Mouse (Mus musculus) G1E (cell line): ENCODE results near the gene Ephb1. TPM values are rescaled to one million over a fixed set of nuclear protein-coding genes. Genes with fewer than 3 reads are reported as not detected.

Source experiments
- ATAC-seq: 2 replicates; pipeline ENCODE4 v1.8.0; 2016; ENCODE audit warnings: mild to moderate bottlenecking; ENCODE audit not compliant: insufficient number of reproducible peaks, poor library complexity, low FRiP score, severe bottlenecking; ENCODE audit errors: extremely low read depth
- DNase-seq: peaks from one replicate; pipeline ENCODE4 v3.0.0; 2012; ENCODE audit warnings: low spot score
- H3K27me3 ChIP-seq: 2 replicates; pipeline ENCODE4 v1.6.1; 2012; ENCODE audit warnings: mild to moderate bottlenecking, low read length, inconsistent platforms; ENCODE audit not compliant: insufficient read depth
- H3K36me3 ChIP-seq: replicated peaks from 2 replicates; pipeline ENCODE3; 2012; ENCODE audit warnings: mild to moderate bottlenecking, inconsistent platforms
- H3K4me1 ChIP-seq: 2 replicates; pipeline ENCODE4 v1.6.1; 2012; ENCODE audit warnings: low read depth, low read length, inconsistent platforms, mixed read lengths; ENCODE audit not compliant: insufficient read depth
- H3K4me3 ChIP-seq: 2 replicates; pipeline ENCODE4 v1.5.1; 2012; ENCODE audit warnings: low read depth, mild to moderate bottlenecking, inconsistent platforms, low read length, moderate library complexity, mixed read lengths
- H3K9me3 ChIP-seq: replicated peaks from 2 replicates; pipeline ENCODE4 v1.6.1; 2012; ENCODE audit warnings: inconsistent platforms
- CTCF ChIP-seq: IDR thresholded peaks from 2 replicates; pipeline ENCODE4 v1.5.1; 2012; ENCODE audit warnings: low read depth, low read length, inconsistent platforms, mixed read lengths
- GATA1 ChIP-seq: IDR thresholded peaks from 2 replicates; pipeline ENCODE4 v1.6.1; 2012; ENCODE audit warnings: borderline replicate concordance, low read length, inconsistent platforms, mixed read lengths
- GATA2 ChIP-seq: IDR thresholded peaks from 2 replicates; pipeline ENCODE4 v1.6.1; 2012; ENCODE audit warnings: low read depth, low read length, inconsistent platforms, borderline replicate concordance
- POLR2AphosphoS5 ChIP-seq: IDR thresholded peaks from 2 replicates; pipeline ENCODE4 v1.6.1; 2012; ENCODE audit warnings: low read depth, low read length, inconsistent platforms; ENCODE audit not compliant: insufficient replicate concordance
- TAL1 ChIP-seq: conservative IDR thresholded peaks from 2 replicates; pipeline ENCODE4 v1.6.1; 2012; ENCODE audit warnings: low read depth, low read length, inconsistent platforms, mixed read lengths
- polyA plus RNA-seq: library from polyadenylated mRNA; stranded (reverse); fragments of >175 nt; gene quantifications from 2 replicates; pipeline ENCODE4 v1.2.3, GENCODE M21; 2012
- total RNA-seq, 2 experiments: library from RNA; stranded (forward) in 1 of 2; stranded (reverse) in 1 of 2; fragments of 200-1000 nt in 1 of 2; fragments of >200 nt in 1 of 2; fragmentation: Nextera tagmentation in 1 of 2; gene quantifications; 2 replicates each; pipeline ENCODE4 v1.2.3; 2014 to 2017

Ephb1 gene
- total and polyA plus RNA-seq, 3 experiments: 0.05 TPM; not detected in 2

- ATAC-seq (no peak), DNase-seq (no peak)
- H3K9me3 ChIP-seq: peaks cover 83% of the 10 kb centered on the region
- H3K36me3 ChIP-seq: no peaks in the 10 kb centered on the region
- no peaks in the 10 kb centered on the region for H3K4me1 ChIP-seq
- no peak for TF ChIP-seq TAL1
- no peak for TF ChIP-seq POLR2AphosphoS5
- TF ChIP-seq GATA1: no peak
- no peak for TF ChIP-seq GATA2
- no peak for TF ChIP-seq CTCF
- H3K27me3 ChIP-seq: no peaks in the 10 kb centered on the region
- H3K4me3 ChIP-seq: no peak overlapping the region
Observed at GRCm38 (mm10) chr9:102300985-102301384, 53.5 kb downstream of the Ephb1 start.

- Histone ChIP-seq H3K27me3 (no peaks in the 10 kb centered on the region), H3K4me1 (no peaks in the 10 kb centered on the region), H3K9me3 (peaks cover 74% of the 10 kb centered on the region), H3K36me3 (no peaks in the 10 kb centered on the region), H3K4me3 (no peak overlapping the region)
- ATAC-seq (no peak), DNase-seq (no peak)
- TF ChIP-seq GATA1 (no peak), GATA2 (no peak), CTCF (no peak), TAL1 (no peak), POLR2AphosphoS5 (no peak)
Observed at GRCm38 (mm10) chr9:102298741-102299140, 55.8 kb downstream of the Ephb1 start.

- TF ChIP-seq TAL1 (no peak), POLR2AphosphoS5 (no peak), CTCF (no peak)
- no peaks in the 10 kb centered on the region for H3K36me3 ChIP-seq
- H3K4me3 ChIP-seq: no peak overlapping the region
- H3K27me3 ChIP-seq: no peaks in the 10 kb centered on the region
- peaks cover 72% of the 10 kb centered on the region for H3K9me3 ChIP-seq
- no peak for ATAC-seq
- H3K4me1 ChIP-seq: no peaks in the 10 kb centered on the region
- DNase-seq: no peak
Observed at GRCm38 (mm10) chr9:102297986-102298385, 56.5 kb downstream of the Ephb1 start.

- no peak for ATAC-seq
- Histone ChIP-seq H3K36me3 (no peaks in the 10 kb centered on the region), H3K4me1 (no peaks in the 10 kb centered on the region), H3K9me3 (peaks cover 69% of the 10 kb centered on the region), H3K27me3 (no peaks in the 10 kb centered on the region), H3K4me3 (no peak overlapping the region)
- no peak for DNase-seq
- no peak for TF ChIP-seq POLR2AphosphoS5
- no peak for TF ChIP-seq TAL1
- TF ChIP-seq GATA2: no peak
- TF ChIP-seq GATA1: no peak
- no peak for TF ChIP-seq CTCF
Observed at GRCm38 (mm10) chr9:102297176-102297575, 57.3 kb downstream of the Ephb1 start.

GRCm38 (mm10) chr9:102293605-102294004 lies 60.9 kb downstream of the Ephb1 start:
- no peak overlapping the region for H3K4me3 ChIP-seq
- no peaks in the 10 kb centered on the region for H3K27me3 ChIP-seq
- DNase-seq: no peak
- peaks cover 58% of the 10 kb centered on the region for H3K9me3 ChIP-seq
- TF ChIP-seq CTCF (no peak), GATA1 (no peak), POLR2AphosphoS5 (no peak), TAL1 (no peak)
- no peak for ATAC-seq
- H3K4me1 ChIP-seq: no peaks in the 10 kb centered on the region
- H3K36me3 ChIP-seq: no peaks in the 10 kb centered on the region

- H3K9me3 ChIP-seq: peaks cover 59% of the 10 kb centered on the region
- no peak for ATAC-seq
- no peaks in the 10 kb centered on the region for H3K4me1 ChIP-seq
- H3K4me3 ChIP-seq: no peak overlapping the region
- no peak for DNase-seq
- H3K27me3 ChIP-seq: no peaks in the 10 kb centered on the region
- no peaks in the 10 kb centered on the region for H3K36me3 ChIP-seq
- no peak for TF ChIP-seq TAL1
- no peak for TF ChIP-seq GATA2
- TF ChIP-seq CTCF: no peak
- TF ChIP-seq POLR2AphosphoS5: no peak
- TF ChIP-seq GATA1: no peak
Observed at GRCm38 (mm10) chr9:102291230-102291629, 63.3 kb downstream of the Ephb1 start.

GRCm38 (mm10) chr9:102288356-102288755 lies 66.1 kb downstream of the Ephb1 start:
- TF ChIP-seq CTCF: no peak
- no peak for TF ChIP-seq POLR2AphosphoS5
- no peak for TF ChIP-seq GATA2
- TF ChIP-seq TAL1: no peak
- TF ChIP-seq GATA1: no peak
- Histone ChIP-seq H3K9me3 (peaks cover 66% of the 10 kb centered on the region), H3K4me1 (no peaks in the 10 kb centered on the region), H3K27me3 (no peaks in the 10 kb centered on the region), H3K4me3 (no peak overlapping the region), H3K36me3 (no peaks in the 10 kb centered on the region)
- ATAC-seq: no peak
- DNase-seq: no peak
